ENCODE assay signal across 7 mouse cellular contexts in the genomic region with DNA sequence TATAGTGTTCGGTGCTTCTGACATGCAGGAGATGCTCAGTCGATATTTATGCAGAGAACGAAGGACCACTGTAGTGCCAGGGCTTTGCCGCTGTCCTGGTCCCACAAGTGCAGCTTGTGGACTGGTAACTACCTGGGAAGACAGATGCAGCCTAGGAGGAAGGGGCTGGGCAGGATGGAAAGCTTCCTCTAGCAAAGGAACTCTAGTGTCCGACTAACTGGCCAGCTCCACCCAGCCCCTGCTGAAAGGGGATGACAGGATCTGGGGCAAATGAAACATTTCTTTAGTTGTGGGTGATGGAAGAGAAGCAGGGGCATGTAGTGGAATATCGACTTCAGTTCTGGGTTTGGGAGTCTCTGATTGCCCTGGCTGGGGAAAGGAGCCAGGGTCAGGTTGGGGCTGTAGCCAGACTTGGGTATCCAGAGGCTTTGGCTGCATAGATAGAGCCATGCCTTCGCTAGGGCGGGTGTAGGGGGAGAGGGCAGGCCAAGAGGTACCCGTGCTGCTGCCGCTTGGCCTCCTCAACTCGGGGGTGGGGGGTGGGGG. TPM values are rescaled to one million over a fixed set of nuclear protein-coding genes. Genes with fewer than 3 reads are reported as not detected.
DNase-seq lines count a peak whose midpoint lies in the region; ATAC-seq and TF ChIP-seq lines count a peak whose summit lies in the region.

No protein-coding gene starts in this region.

- H3ac ChIP-seq in C2C12 (ENCODE audit: control insufficient read depth, insufficient read length, low read depth): peak overlapping the region; percentile 16

- H3K79me3 ChIP-seq in C2C12 (ENCODE audit: low read depth): peaks cover 24% of the 10 kb centered on the region

- peak overlapping the region; percentile 89 for H3K4me2 ChIP-seq in forebrain, postnatal 0 days (ENCODE audit: low read depth)
- peak overlapping the region; percentile 73; the same call in 1 of the 2 replicates for H3K4me2 ChIP-seq in liver, postnatal 0 days (ENCODE audit: low read depth, low read length)

- WGBS in forebrain, postnatal 0 days: 35% methylated on average over 10 of the region's 11 CpGs
- 32% methylated on average over 11 of the region's 11 CpGs for WGBS in liver, postnatal 0 days (ENCODE audit: insufficient replicate concordance)

- H3K36me3 ChIP-seq in C2C12 (ENCODE audit: control insufficient read depth, insufficient read depth): peaks cover 12% of the 10 kb centered on the region
- no peaks in the 10 kb centered on the region for H3K36me3 ChIP-seq in forebrain, postnatal 0 days (ENCODE audit: insufficient read depth)
- H3K36me3 ChIP-seq in liver, postnatal 0 days (replicated peaks; ENCODE audit: insufficient read depth, low read length): no peaks in the 10 kb centered on the region

- H3K79me2 ChIP-seq in C2C12 (ENCODE audit: control insufficient read depth, insufficient read depth): peaks cover 41% of the 10 kb centered on the region

- no peaks in the 10 kb centered on the region for H3K9me3 ChIP-seq in forebrain, postnatal 0 days (ENCODE audit: low read length)
- H3K9me3 ChIP-seq in liver, postnatal 0 days (ENCODE audit: low read length): no peaks in the 10 kb centered on the region

- peak overlapping the region; percentile 69; the same call in 1 of the 2 replicates for H3K9ac ChIP-seq in forebrain, postnatal 0 days
- no peak overlapping the region for H3K9ac ChIP-seq in liver, postnatal 0 days (replicated peaks)

- no peak for TF ChIP-seq EP300 in liver, postnatal 0 days (IDR thresholded peaks at IDR 0.05; ENCODE audit: low read depth)

- peaks cover 22% of the 10 kb centered on the region for H3K4me1 ChIP-seq in forebrain, postnatal 0 days (ENCODE audit: insufficient read depth)
- H3K4me1 ChIP-seq in liver, postnatal 0 days (ENCODE audit: insufficient read depth): peaks cover 3% of the 10 kb centered on the region; the same call in 1 of the 2 replicates

- peak; percentile 27 for ATAC-seq in forebrain, postnatal 0 days
- ATAC-seq in liver, postnatal 0 days: no peak

- no peak overlapping the region for H3K4me3 ChIP-seq in C2C12 (ENCODE audit: insufficient read depth, poor library complexity, severe bottlenecking)
- H3K4me3 ChIP-seq in forebrain, postnatal 0 days (ENCODE audit: low read depth, low read length): peak overlapping the region; percentile 69
- H3K4me3 ChIP-seq in liver, postnatal 0 days (ENCODE audit: low read depth, low read length): peak overlapping the region; percentile 29

- peak overlapping the region; percentile 80; the same call in 1 of the 2 replicates for H3K27ac ChIP-seq in forebrain, postnatal 0 days (ENCODE audit: low read depth, low read length)
- H3K27ac ChIP-seq in liver, postnatal 0 days (ENCODE audit: low read depth): no peak overlapping the region

- TF ChIP-seq CTCF in C2C12 (IDR thresholded peaks at IDR 0.05; ENCODE audit: control insufficient read depth, insufficient read depth, insufficient read length): no peak
- TF ChIP-seq CTCF in forebrain, postnatal 0 days (IDR thresholded peaks at IDR 0.05; ENCODE audit: low read depth): no peak
- TF ChIP-seq CTCF in liver, postnatal 0 days (IDR thresholded peaks at IDR 0.05; ENCODE audit: low read depth): no peak

- DNase-seq in 3T3-L1 (ENCODE audit: low read depth, low spot score): peak; percentile 32
- peak; percentile 29 for DNase-seq in forebrain, postnatal 0 days
- DNase-seq in liver, postnatal 0 days: no peak
- DNase-seq in layer of hippocampus, adult 11-12 months (ENCODE audit: low spot score): no peak
- no peak for DNase-seq in cerebellum, adult 11-12 months
- no peak for DNase-seq in layer of hippocampus, postnatal 14 days (ENCODE audit: low spot score in 2 of 2)

- peaks cover 24% of the 10 kb centered on the region for H3K27me3 ChIP-seq in C2C12 (ENCODE audit: control insufficient read depth, insufficient read depth, insufficient read length)
- H3K27me3 ChIP-seq in forebrain, postnatal 0 days (ENCODE audit: insufficient read depth, low read length): no peaks in the 10 kb centered on the region
- H3K27me3 ChIP-seq in liver, postnatal 0 days (ENCODE audit: insufficient read depth, low read length): peaks cover 52% of the 10 kb centered on the region

TF ChIP-seq in C2C12, 6 proteins besides CTCF, POLR2A, EP300 and RAD21:
- TF ChIP-seq MYOG (IDR thresholded peaks at IDR 0.05; ENCODE audit: control insufficient read depth, extremely low read depth, insufficient read length) (no peak), FOSL1 (IDR thresholded peaks at IDR 0.05; ENCODE audit: insufficient read depth, low read length, poor library complexity, severe bottlenecking) (no peak), MYOD1 (IDR thresholded peaks at IDR 0.05; ENCODE audit: control insufficient read depth, insufficient read length, low read depth) (no peak), CEBPB (IDR thresholded peaks at IDR 0.05; ENCODE audit: low read depth) (no peak), USF1 (IDR thresholded peaks at IDR 0.05; ENCODE audit: low read depth) (no peak), MAX (IDR thresholded peaks at IDR 0.05) (no peak)
TF ChIP-seq in C2C12: peak in this region for 0.

RNA-seq across cellular contexts. Expression of gene Chst1, which starts 0.5 kb away (rescaled TPM):
- 13.1 TPM for polyA plus RNA-seq in C2C12 (2012; fragmentation: generic; extraction: Trizol)
- 42.5 and 47.4 TPM in 2 replicates for total RNA-seq in forebrain, postnatal 0 days (2014; rRNA removed)
- polyA plus RNA-seq in forebrain, postnatal 0 days (2015; fragmentation: Nextera tagmentation; extraction: Ambion mirVana): 25.7 and 40.4 TPM in 2 replicates
- polyA plus RNA-seq in liver, postnatal 0 days (2015; fragmentation: Nextera tagmentation; extraction: Ambion mirVana): 0.05 and 0.06 TPM in 2 replicates
- 100 to 1,000 TPM; 201 to 212 TPM for total RNA-seq in layer of hippocampus, postnatal 14 days (2021)

Comparison
In these comparisons a context has a peak if more than half of its experiments do, and no peak if none do; other contexts are left out.
1. DNase-seq: peak in 3T3-L1 (single experiment) and forebrain, postnatal 0 days (single experiment); none in liver, postnatal 0 days (single experiment), layer of hippocampus, adult 11-12 months (single experiment), cerebellum, adult 11-12 months (single experiment) and layer of hippocampus, postnatal 14 days (0 of 2).
2. RNA of gene Chst1, which starts 0.5 kb away (polyA plus RNA-seq): 25.7 to 40.4 TPM in forebrain, postnatal 0 days and 13.1 TPM in C2C12 (single experiment); 0.05 to 0.06 TPM in liver, postnatal 0 days; every median in the first group is over 10 times any median in the second.